Mouse (Mus musculus): ENCODE results near the gene Il4. TPM values are rescaled to one million over a fixed set of nuclear protein-coding genes. Genes with fewer than 3 reads are reported as not detected.
A peak's percentile ranks its signal among the peaks of the same experiment; 100 is the strongest.

Gene Il4
- polyA plus RNA-seq, 1 experiment = not detected

DNA sequence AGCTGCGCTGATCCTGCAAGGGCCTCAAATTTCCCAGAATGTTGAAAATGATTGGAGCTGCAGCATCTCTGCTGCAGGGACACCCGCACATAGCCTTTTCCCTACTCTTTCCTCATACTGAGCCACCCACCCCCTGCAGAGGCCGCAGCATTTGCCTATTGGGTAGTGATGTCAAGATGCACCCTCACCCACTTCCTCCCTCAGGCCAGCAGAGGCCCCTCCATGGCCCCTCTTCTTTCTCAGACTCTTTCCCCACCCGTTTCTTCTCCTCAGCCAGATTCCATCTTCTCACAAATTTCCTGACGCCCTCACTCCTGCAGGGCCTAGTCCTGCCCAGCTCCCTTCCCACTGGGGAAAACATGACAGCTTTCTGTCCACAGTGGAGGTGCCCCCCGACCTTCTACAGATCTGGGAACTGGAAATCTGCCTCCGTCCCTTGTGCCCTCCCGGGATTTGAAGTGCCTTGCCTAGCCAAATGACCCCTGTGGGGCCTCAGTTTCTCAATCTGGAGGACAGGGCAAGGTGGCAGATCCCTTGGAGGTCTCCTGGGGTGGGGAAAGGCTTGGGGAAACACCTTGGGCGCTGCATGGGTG, 17.2 kb upstream of the Il4 start:
- Histone ChIP-seq H3K4me3 (ENCODE audit: control insufficient read depth, low read depth, low read length) (no peak overlapping the region), H3K27ac (ENCODE audit: control insufficient read depth, insufficient read depth, low read depth, low read length) (no peak overlapping the region), H3K4me1 (ENCODE audit: control insufficient read depth, insufficient read depth, low read length) (peaks cover 8% of the 10 kb centered on the region), H3K36me3 (ENCODE audit: control insufficient read depth, insufficient read depth, low read length) (no peaks in the 10 kb centered on the region), H3K27me3 (ENCODE audit: control insufficient read depth, insufficient read depth, low read length) (no peaks in the 10 kb centered on the region)
- TF ChIP-seq POLR2A (IDR thresholded peaks at IDR 0.05; ENCODE audit: control insufficient read depth, low read depth, low read length) (no peak), CTCF (IDR thresholded peaks at IDR 0.05; ENCODE audit: control insufficient read depth, insufficient read depth, insufficient replicate concordance, low read depth, low read length) (no peak)

DNA sequence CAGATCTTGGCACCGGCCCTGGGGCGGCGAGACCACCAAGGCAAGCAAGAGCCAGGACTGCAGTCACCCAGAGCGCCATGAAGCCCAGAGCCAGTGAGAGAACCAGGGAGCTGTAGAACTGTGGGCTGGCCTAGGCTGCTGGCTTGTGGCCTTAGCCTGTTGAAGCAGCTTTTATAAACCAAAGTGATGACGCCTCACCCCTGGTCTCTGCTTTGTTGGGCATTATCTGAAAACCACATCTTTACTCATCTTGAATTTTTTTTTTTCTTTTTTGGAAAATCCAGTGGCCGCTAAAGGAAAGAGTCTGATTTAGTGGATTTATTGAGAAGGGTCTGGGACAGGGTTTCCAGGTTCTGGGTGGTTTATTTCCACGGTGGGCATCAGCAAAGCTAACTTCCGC, 16.1 kb upstream of the Il4 start, which contains the start of gene Il13:
Il13 (minus strand) TSS at position 147 of the 400 bp plus-strand sequence.
- Histone ChIP-seq H3K27ac (ENCODE audit: control insufficient read depth, insufficient read depth, low read depth, low read length) (no peak within 1 kb of the TSS), H3K4me3 (ENCODE audit: control insufficient read depth, low read depth, low read length) (no peak within 1 kb of the TSS), H3K36me3 (ENCODE audit: control insufficient read depth, insufficient read depth, low read length) (no peaks in the 10 kb centered on the region), H3K4me1 (ENCODE audit: control insufficient read depth, insufficient read depth, low read length) (peaks cover 8% of the 10 kb centered on the region), H3K27me3 (ENCODE audit: control insufficient read depth, insufficient read depth, low read length) (no peaks in the 10 kb centered on the region)
- TF ChIP-seq CTCF (IDR thresholded peaks at IDR 0.05; ENCODE audit: control insufficient read depth, insufficient read depth, insufficient replicate concordance, low read depth, low read length) = no peak
- no peak for TF ChIP-seq POLR2A (IDR thresholded peaks at IDR 0.05; ENCODE audit: control insufficient read depth, low read depth, low read length)

DNA sequence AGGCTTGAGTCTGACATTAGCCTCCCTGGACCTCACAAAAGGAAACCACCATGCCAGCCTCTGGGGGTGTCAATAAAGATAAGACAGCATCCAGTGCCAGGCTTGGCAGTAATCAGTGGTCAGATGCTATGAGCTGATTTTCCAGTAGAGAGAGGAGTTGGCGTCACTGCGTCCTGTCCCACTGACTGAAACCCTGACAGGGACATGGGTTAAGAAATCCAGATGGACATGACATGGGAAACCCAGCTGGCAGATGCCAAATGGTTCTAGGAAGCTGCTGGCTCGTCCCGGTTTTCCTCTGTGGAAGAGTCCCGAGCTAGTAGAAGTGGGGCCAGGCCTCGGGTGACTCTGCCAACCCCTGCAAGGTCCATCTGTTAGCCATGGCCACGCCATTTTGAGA, 15.2 kb upstream of the Il4 start:
- no peak for TF ChIP-seq POLR2A (IDR thresholded peaks at IDR 0.05; ENCODE audit: control insufficient read depth, low read depth, low read length)
- Histone ChIP-seq H3K4me1 (ENCODE audit: control insufficient read depth, insufficient read depth, low read length) (peaks cover 8% of the 10 kb centered on the region), H3K4me3 (ENCODE audit: control insufficient read depth, low read depth, low read length) (no peak overlapping the region), H3K27me3 (ENCODE audit: control insufficient read depth, insufficient read depth, low read length) (no peaks in the 10 kb centered on the region), H3K36me3 (ENCODE audit: control insufficient read depth, insufficient read depth, low read length) (no peaks in the 10 kb centered on the region), H3K27ac (ENCODE audit: control insufficient read depth, insufficient read depth, low read depth, low read length) (no peak overlapping the region)

DNA sequence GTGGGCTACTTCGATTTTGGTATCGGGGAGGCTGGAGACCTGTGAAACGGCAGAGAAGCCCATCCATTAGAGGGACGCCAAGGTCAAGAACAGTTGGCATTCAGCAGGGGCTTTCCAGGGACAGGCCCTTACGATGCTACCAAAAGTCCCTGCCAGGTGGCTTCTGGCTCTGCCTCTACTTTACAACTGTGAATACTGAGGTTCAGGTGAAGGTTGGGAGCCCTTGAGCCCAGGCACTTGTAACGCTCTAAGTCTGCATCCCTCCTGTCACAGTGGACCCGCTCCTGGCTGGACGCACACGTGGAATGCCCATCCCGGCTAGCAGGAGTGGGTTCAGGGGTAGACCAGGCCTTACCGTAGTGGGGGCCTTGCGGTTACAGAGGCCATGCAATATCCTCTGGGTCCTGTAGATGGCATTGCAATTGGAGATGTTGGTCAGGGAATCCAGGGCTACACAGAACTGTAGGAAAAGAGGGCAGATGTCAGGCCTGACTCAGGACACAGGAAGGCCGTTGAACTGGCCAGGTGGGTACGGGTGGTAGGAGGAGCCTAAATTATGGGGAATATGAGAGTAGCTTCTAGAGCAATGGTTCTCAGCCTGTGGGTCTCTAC, 13.8 kb upstream of the Il4 start:
- Histone ChIP-seq H3K4me3 (ENCODE audit: control insufficient read depth, low read depth, low read length) (no peak overlapping the region), H3K27ac (ENCODE audit: control insufficient read depth, insufficient read depth, low read depth, low read length) (no peak overlapping the region), H3K36me3 (ENCODE audit: control insufficient read depth, insufficient read depth, low read length) (no peaks in the 10 kb centered on the region), H3K4me1 (ENCODE audit: control insufficient read depth, insufficient read depth, low read length) (peaks cover 8% of the 10 kb centered on the region), H3K27me3 (ENCODE audit: control insufficient read depth, insufficient read depth, low read length) (no peaks in the 10 kb centered on the region)
- TF ChIP-seq POLR2A (IDR thresholded peaks at IDR 0.05; ENCODE audit: control insufficient read depth, low read depth, low read length) (no peak), CTCF (IDR thresholded peaks at IDR 0.05; ENCODE audit: control insufficient read depth, insufficient read depth, insufficient replicate concordance, low read depth, low read length) (peak; percentile 43; the same call in 1 of the 2 replicates)

DNA sequence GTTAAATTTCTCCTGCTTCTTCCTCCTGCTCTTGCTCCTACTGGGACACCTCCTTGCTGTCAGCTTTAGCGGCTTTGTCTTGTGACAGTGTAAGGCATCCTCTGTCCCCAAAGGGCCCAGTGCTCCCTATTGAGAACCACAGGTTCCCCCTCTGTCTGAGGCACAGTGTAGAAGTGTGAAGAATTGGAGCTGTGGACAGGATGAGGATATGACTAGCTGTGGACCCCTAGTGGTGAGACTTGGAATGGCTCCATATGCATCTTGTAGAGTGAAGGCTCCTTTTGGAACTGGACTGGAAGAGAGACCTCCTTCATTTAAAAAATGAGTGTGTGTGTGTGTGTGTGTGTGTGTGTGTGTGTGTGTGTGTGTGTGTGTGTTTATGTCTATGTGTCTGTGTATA, 9.4 kb upstream of the Il4 start:
- Histone ChIP-seq H3K4me1 (ENCODE audit: control insufficient read depth, insufficient read depth, low read length) (no peaks in the 10 kb centered on the region), H3K4me3 (ENCODE audit: control insufficient read depth, low read depth, low read length) (no peak overlapping the region), H3K27ac (ENCODE audit: control insufficient read depth, insufficient read depth, low read depth, low read length) (no peak overlapping the region), H3K27me3 (ENCODE audit: control insufficient read depth, insufficient read depth, low read length) (no peaks in the 10 kb centered on the region), H3K36me3 (ENCODE audit: control insufficient read depth, insufficient read depth, low read length) (no peaks in the 10 kb centered on the region)
- TF ChIP-seq CTCF (IDR thresholded peaks at IDR 0.05; ENCODE audit: control insufficient read depth, insufficient read depth, insufficient replicate concordance, low read depth, low read length) = peak; percentile 30; the same call in 1 of the 2 replicates
- no peak for TF ChIP-seq POLR2A (IDR thresholded peaks at IDR 0.05; ENCODE audit: control insufficient read depth, low read depth, low read length)

DNA sequence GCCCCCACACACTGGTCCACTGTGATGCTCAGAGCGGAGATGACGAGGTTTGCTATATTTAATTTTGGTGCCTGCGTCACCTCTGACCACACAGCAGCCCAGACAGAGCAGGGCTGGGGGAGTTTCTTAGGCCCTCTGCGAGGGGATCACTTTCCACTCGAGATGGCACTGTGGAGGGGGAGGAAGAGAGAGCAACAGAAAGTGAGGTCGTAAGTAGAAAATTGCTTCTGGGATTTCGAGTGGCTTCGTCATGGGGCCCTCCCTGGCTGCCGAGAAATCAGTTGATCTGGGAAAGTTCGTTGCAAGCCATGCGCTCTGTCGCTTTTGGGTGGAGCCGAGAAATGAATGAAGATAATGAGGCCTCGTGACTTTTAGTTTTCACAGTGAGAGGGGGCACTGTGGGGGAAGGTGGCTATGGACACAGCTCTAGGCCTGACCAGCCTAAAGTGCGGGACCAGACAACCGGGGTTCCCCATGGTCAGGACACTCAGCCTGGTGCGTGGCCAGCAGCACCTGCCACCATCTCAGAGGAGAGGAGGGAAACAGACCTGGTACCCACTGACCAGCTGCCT, 8.4 kb upstream of the Il4 start:
- TF ChIP-seq POLR2A (IDR thresholded peaks at IDR 0.05; ENCODE audit: control insufficient read depth, low read depth, low read length) (no peak), CTCF (IDR thresholded peaks at IDR 0.05; ENCODE audit: control insufficient read depth, insufficient read depth, insufficient replicate concordance, low read depth, low read length) (no peak)
- Histone ChIP-seq H3K27ac (ENCODE audit: control insufficient read depth, insufficient read depth, low read depth, low read length) (no peak overlapping the region), H3K4me1 (ENCODE audit: control insufficient read depth, insufficient read depth, low read length) (no peaks in the 10 kb centered on the region), H3K36me3 (ENCODE audit: control insufficient read depth, insufficient read depth, low read length) (no peaks in the 10 kb centered on the region), H3K4me3 (ENCODE audit: control insufficient read depth, low read depth, low read length) (no peak overlapping the region), H3K27me3 (ENCODE audit: control insufficient read depth, insufficient read depth, low read length) (no peaks in the 10 kb centered on the region)

DNA sequence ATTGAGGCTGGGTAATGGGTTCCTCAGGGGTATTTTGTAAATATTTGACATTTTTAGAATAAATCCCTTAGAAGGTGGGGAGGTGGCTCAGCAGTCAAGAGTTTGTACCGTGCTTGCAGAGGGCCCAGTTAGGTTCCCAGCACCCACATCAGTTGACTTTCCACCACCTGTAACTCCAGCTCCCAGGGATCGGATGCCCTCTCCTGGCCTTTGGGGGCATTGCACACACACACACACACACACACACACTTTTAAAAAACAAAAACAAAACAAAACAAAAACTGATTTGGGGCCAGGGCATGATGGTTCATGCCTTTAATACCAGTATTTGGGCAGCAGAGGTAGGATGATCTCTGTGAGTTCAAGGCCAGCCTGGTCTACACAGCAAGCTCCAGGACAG, 5.7 kb upstream of the Il4 start:
- Histone ChIP-seq H3K4me3 (ENCODE audit: control insufficient read depth, low read depth, low read length) (no peak overlapping the region), H3K27me3 (ENCODE audit: control insufficient read depth, insufficient read depth, low read length) (no peaks in the 10 kb centered on the region), H3K4me1 (ENCODE audit: control insufficient read depth, insufficient read depth, low read length) (no peaks in the 10 kb centered on the region), H3K36me3 (ENCODE audit: control insufficient read depth, insufficient read depth, low read length) (no peaks in the 10 kb centered on the region), H3K27ac (ENCODE audit: control insufficient read depth, insufficient read depth, low read depth, low read length) (no peak overlapping the region)
- peak; percentile 10; the same call in 1 of the 2 replicates for TF ChIP-seq CTCF (IDR thresholded peaks at IDR 0.05; ENCODE audit: control insufficient read depth, insufficient read depth, insufficient replicate concordance, low read depth, low read length)
- no peak for TF ChIP-seq POLR2A (IDR thresholded peaks at IDR 0.05; ENCODE audit: control insufficient read depth, low read depth, low read length)

All from testis, adult 2 months (tissue).